Mouse (Mus musculus) liver, embryonic 13.5 days (tissue): ENCODE data around the gene Actb. TPM values are rescaled to one million over a fixed set of nuclear protein-coding genes. Genes with fewer than 3 reads are reported as not detected.

Experiments used
- ATAC-seq: fragments of 200-750 bp; cut with Nextera tagmentation; 2 replicates; pipeline ENCODE4 v1.8.0; 2017; ENCODE audit warnings: low read depth, mild to moderate bottlenecking, moderate number of reproducible peaks, moderate library complexity
- DNase-seq: peaks from one replicate; pipeline ENCODE4 v3.0.0; 2022
- H3K27ac ChIP-seq: fragments of 300-500 bp; sonication (generic); 2 replicates; pipeline ENCODE4 v1.5.1; 2015; ENCODE audit warnings: moderate library complexity, mild to moderate bottlenecking, inconsistent platforms
- H3K27me3 ChIP-seq: fragments of 300-500 bp; sonication (generic); 2 replicates; pipeline ENCODE4 v1.6.1; 2015; ENCODE audit warnings: mild to moderate bottlenecking, inconsistent platforms
- H3K36me3 ChIP-seq: fragments of 300-500 bp; sonication (generic); 2 replicates; pipeline ENCODE4 v1.6.1; 2015; ENCODE audit warnings: mild to moderate bottlenecking, inconsistent platforms
- H3K4me1 ChIP-seq: fragments of 300-500 bp; sonication (generic); replicated peaks from 2 replicates; pipeline ENCODE4 v1.6.1; 2015; ENCODE audit warnings: inconsistent platforms
- H3K4me2 ChIP-seq: fragments of 300-500 bp; sonication (generic); 2 replicates; pipeline ENCODE4 v1.6.1; 2015; ENCODE audit warnings: inconsistent platforms, mild to moderate bottlenecking, moderate library complexity
- H3K4me3 ChIP-seq: fragments of 300-500 bp; sonication (generic); replicated peaks from 2 replicates; pipeline ENCODE4 v1.5.1; 2015; ENCODE audit warnings: mild to moderate bottlenecking, inconsistent platforms
- H3K9ac ChIP-seq: fragments of 300-500 bp; sonication (generic); 2 replicates; pipeline ENCODE4 v1.6.1; 2015; ENCODE audit warnings: mild to moderate bottlenecking, inconsistent platforms
- H3K9me3 ChIP-seq: fragments of 300-500 bp; sonication (generic); replicated peaks from 2 replicates; pipeline ENCODE4 v1.6.1; 2016; ENCODE audit warnings: inconsistent platforms
- WGBS: fragments of 180-500 bp; shearing (Covaris S2); methylation state at CpG from one replicate; pipeline ENCODE4 v1.1.7; 2015; ENCODE audit not compliant: insufficient replicate concordance; 5-methylcytosine and 5-hydroxymethylcytosine counted together
- polyA plus RNA-seq: library from polyadenylated mRNA; unstranded; fragments of >200 nt; fragmentation: Nextera tagmentation; extraction: Ambion mirVana; gene quantifications from 2 replicates; pipeline ENCODE4 v1.2.1, GENCODE M21; 2015

Gene Actb
- polyA plus RNA-seq, 1 experiment from 2014 or later = 8,250 TPM

DNA sequence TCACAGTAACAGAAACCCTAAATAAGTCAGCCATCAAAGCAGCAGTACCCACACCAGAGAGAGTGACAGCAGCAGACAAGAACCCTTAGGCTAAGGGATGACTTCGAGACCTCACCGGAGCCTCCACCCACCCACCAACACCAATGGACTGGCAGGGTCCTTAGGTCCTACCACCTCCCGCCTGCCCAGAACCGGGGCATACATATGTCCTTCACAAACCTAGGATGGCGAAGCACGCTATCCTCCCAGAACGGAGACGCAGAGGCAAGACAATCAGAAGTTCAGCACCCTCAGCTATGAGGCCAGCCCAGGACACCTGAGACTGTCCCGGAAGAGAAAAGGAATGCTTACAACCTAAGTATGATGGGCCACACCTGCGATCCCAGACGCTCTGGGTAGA, 24.1 kb downstream of the Actb start:
- no peak for ATAC-seq
- WGBS = 88% methylated on average over 11 of the region's 11 CpGs

DNA sequence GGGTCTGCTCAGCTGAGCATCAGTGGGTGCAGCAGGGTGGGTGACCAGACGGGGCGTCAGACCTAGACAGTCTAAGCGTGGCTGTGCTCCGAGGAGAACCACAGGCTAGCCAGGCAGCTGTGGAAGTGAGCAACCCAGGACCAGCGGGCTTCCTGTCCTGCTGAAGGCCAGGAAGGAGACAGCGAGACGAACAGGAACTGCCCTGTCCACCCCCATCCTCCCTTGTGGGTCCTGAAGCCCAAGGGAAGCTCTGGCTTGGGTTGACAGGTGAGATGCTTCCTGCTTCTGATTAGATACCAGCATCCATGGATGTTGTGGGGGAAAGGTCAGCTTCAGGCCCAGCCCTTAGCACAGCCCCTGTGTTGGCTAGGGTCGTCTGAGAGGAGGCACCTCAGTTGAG, 24.6 kb downstream of the Actb start:
- Histone ChIP-seq H3K27me3 (no peaks in the 10 kb centered on the region), H3K4me1 (peaks cover 34% of the 10 kb centered on the region), H3K27ac (peak overlapping the region; percentile 13; the same call in 1 of the 2 replicates), H3K36me3 (peaks cover 47% of the 10 kb centered on the region), H3K9ac (no peak overlapping the region), H3K4me2 (no peak overlapping the region), H3K4me3 (no peak overlapping the region), H3K9me3 (no peaks in the 10 kb centered on the region)
- no peak for ATAC-seq
- no peak for DNase-seq
- WGBS = 47% methylated on average over 8 of the region's 8 CpGs

More for the DNA sequence above, 24.1 kb downstream of the Actb start:
- H3K4me3 ChIP-seq = no peak overlapping the region
- H3K27me3 ChIP-seq = no peaks in the 10 kb centered on the region
- DNase-seq = no peak
- no peak overlapping the region for H3K4me2 ChIP-seq
- no peak overlapping the region for H3K27ac ChIP-seq
- H3K9ac ChIP-seq = no peak overlapping the region
- no peaks in the 10 kb centered on the region for H3K9me3 ChIP-seq
- peaks cover 50% of the 10 kb centered on the region for H3K36me3 ChIP-seq
- peaks cover 30% of the 10 kb centered on the region for H3K4me1 ChIP-seq

DNA sequence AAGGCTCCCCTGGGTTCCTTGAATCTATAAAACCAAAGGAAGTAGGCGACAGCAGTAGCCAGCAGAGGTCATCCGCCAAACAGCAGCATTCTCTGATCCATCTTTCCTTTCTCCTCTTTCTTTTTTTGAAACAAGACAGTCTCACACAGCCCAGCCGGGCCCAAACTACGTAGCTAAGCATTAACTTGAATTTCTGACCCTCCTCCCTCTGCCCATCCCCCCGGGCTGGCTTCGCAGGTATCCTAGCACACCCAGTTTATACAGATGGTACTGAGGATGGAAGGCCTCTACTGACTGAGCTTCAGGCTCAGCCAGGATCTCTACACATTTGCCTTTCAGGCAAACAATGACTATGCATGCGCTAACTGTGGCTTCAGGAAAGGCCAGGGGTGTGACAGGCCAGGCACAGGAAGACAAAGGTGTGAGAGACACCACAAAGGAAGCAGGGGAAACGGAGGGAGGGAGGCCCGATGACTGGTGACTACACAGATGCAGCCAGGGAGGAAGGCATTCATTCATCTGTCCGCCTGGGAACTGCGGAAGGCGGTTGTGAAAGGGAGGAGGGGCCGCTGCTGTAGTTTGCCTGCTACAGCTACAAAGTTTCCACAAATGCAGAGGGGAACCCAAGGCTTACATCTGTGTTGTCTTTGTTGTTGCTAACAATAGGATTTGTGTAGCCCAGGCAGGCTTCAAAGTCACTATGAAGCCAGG, 25.6 kb downstream of the Actb start:
- H3K4me1 ChIP-seq = peaks cover 34% of the 10 kb centered on the region
- H3K9ac ChIP-seq = no peak overlapping the region
- no peaks in the 10 kb centered on the region for H3K9me3 ChIP-seq
- WGBS = 34% methylated on average over 13 of the region's 13 CpGs
- peaks cover 42% of the 10 kb centered on the region for H3K36me3 ChIP-seq
- no peak overlapping the region for H3K4me3 ChIP-seq
- no peak for ATAC-seq
- DNase-seq = no peak
- no peak overlapping the region for H3K4me2 ChIP-seq
- H3K27ac ChIP-seq = peak overlapping the region; percentile 13; the same call in 1 of the 2 replicates
- no peaks in the 10 kb centered on the region for H3K27me3 ChIP-seq

DNA sequence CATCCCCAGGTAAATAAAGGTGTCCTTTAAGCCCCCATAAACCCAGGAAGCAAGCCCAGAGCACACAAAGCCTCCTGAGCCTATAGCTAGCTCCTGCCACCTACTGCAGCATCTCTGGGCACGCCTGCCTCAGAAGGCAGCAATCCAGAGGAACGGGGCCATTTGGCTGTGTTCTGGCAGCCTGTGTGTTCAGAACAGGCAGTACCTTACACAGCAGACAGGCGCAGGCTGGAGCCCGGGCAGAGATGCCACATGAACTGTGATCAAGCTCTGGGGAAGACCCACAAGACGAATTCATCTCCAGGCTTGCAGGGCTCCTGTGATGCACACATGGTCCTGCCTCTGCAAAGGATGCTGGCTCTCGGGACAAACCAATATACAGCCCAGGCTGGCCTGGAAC, 26.3 kb downstream of the Actb start:
- H3K4me2 ChIP-seq = no peak overlapping the region
- no peak overlapping the region for H3K4me3 ChIP-seq
- H3K27ac ChIP-seq = no peak overlapping the region; the same call in 1 of the 2 replicates
- DNase-seq (no peak), ATAC-seq (no peak)
- H3K36me3 ChIP-seq = peaks cover 39% of the 10 kb centered on the region
- H3K9ac ChIP-seq = no peak overlapping the region
- H3K9me3 ChIP-seq = no peaks in the 10 kb centered on the region
- WGBS = 69% methylated on average over 6 of the region's 6 CpGs
- peaks cover 34% of the 10 kb centered on the region for H3K4me1 ChIP-seq
- no peaks in the 10 kb centered on the region for H3K27me3 ChIP-seq

DNA sequence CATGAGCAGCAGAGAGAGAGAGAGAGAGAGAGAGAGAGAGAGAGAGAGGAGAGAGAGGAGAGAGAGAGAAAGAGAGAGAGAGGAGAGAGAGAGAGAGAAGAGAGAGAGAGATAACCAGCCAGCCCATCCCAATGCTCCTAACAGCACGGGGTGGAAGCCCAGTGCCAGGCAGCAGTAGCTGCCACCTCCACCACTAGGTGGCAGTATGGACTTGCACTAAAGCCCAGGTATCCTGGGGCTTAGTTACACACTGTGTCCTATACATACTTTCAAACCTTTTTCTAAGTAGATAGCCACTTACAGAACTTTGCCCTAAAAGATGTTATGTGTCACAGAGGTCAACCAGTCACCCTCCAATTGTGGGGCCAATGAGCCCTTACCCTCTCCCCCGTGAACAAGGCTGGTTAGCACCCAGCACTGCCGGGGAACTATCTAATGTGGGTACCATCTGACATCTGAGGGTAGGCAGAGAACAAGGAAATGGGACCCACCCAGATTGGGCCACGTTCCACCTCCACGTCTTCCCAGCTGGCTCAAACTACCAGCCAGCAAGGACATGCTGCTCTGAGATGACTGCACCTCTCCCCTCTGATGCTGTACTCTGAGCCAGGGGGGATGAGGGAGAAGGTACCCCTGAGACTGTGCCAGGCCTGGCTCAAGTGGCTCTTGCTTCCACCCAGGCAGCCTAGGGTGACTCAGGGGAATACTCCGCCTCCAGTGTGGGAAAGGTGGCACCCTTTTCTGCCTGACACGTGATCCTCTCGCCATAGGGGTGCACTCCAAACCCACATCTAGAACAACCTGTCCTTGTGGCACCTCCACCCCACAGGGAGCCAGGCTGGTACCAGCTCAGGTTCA, 27.0 kb downstream of the Actb start:
- 51% methylated on average over 8 of the region's 8 CpGs for WGBS
- H3K27me3 ChIP-seq = no peaks in the 10 kb centered on the region
- H3K9ac ChIP-seq = no peak overlapping the region
- H3K9me3 ChIP-seq = no peaks in the 10 kb centered on the region
- H3K4me1 ChIP-seq = peaks cover 34% of the 10 kb centered on the region
- H3K4me3 ChIP-seq = no peak overlapping the region
- H3K4me2 ChIP-seq = no peak overlapping the region
- H3K36me3 ChIP-seq = peaks cover 33% of the 10 kb centered on the region
- DNase-seq (peak; percentile 78), ATAC-seq (peak; percentile 78)
- no peak overlapping the region for H3K27ac ChIP-seq

DNA sequence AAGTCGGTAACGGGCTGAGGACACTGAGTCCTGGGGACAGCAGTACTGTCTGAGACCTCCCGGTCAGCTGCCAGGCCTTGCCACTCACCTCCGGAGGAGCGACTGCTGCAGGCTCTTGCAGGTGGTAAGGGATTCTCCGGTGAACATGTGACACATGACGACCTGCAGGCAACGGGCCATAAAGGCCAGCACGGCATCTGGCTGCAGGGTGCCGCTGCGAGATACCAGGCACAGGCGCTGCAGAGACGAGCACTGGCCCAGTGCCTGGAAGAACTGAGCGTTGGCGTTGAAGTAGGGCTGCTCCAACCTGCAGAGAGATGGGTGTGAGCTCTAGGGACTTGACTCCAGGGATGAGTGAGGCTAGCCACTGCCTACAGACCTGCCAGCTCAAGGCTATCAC, 28.0 kb downstream of the Actb start:
- 87% methylated on average over 15 of the region's 15 CpGs for WGBS
- peaks cover 29% of the 10 kb centered on the region for H3K36me3 ChIP-seq
- ATAC-seq (no peak), DNase-seq (no peak)
- H3K27ac ChIP-seq = no peak overlapping the region
- no peaks in the 10 kb centered on the region for H3K9me3 ChIP-seq
- no peak overlapping the region for H3K9ac ChIP-seq
- no peak overlapping the region for H3K4me2 ChIP-seq
- H3K4me3 ChIP-seq = no peak overlapping the region
- no peaks in the 10 kb centered on the region for H3K27me3 ChIP-seq
- peaks cover 34% of the 10 kb centered on the region for H3K4me1 ChIP-seq

DNA sequence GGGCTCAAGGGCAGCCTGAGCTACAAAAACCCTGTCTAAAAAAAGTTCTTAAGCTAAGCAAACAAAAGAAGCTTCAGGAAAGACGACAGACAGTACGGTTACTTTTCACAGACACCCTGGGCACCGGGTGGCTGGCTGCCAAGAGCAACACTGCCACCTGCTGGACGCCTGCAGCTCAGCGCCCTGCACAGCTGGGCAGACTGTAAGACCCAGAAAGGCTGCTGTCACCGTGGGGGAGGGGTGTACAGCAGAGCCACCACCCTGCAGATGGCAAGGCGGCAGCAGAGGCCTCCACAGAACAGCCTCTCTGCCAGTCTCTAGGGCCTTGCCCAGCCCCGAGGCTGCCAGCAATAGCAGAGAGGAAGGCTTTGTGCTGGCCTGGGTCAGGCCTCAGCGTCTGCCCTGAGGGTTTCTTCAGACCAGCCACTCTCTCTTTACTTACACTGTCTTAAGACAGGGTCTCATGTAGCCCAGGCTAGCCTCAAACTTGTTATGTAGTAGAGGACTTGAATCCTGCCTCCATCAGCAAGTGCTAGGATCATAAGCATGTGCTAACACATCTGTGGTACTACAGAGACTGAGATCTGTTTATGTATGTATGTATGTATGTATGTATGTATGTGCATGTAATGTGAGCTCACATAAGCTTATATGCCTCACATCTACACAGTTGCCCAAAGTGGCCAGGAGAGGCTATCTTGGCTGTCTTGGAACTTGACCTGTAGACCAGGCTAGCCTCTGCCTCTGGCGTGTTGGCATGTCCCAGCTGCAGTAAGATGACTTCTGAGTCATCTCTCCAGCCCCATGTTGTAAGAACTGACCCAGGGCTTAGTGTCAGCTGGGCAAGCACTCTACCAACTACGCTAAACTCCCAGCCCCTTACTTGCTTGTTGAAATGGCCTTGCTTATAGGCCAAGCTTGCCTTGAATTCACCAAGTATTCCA, 28.9 kb downstream of the Actb start:
- Histone ChIP-seq H3K4me3 (no peak overlapping the region), H3K9me3 (no peaks in the 10 kb centered on the region), H3K36me3 (peaks cover 31% of the 10 kb centered on the region), H3K4me2 (no peak overlapping the region), H3K9ac (no peak overlapping the region), H3K27ac (no peak overlapping the region), H3K27me3 (no peaks in the 10 kb centered on the region), H3K4me1 (peaks cover 34% of the 10 kb centered on the region)
- WGBS = 27% methylated on average over 11 of the region's 11 CpGs
- DNase-seq (peak; percentile 66), ATAC-seq (peak; percentile 43)

DNA sequence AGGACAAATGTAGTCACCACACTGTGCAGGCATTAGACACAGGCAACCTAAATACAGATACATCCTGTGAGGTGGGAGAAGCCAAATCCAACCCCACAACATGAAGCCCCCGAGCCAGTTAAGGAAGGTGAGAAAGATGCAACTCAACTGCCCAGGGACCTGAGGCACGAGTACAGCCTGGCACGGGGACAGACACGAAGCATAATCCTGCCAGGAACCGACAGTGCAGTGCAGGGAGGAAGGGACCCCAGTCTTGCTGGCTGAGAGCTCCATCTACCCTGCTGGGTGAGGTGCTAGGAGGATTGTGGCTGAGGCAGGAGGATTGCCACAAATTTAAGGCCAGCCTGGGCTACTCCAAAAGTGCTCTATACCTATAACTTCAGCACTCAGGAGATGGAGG, 29.7 kb downstream of the Actb start:
- ATAC-seq (no peak), DNase-seq (no peak)
- 85% methylated on average over 5 of the region's 5 CpGs for WGBS
- Histone ChIP-seq H3K4me1 (peaks cover 32% of the 10 kb centered on the region), H3K27me3 (no peaks in the 10 kb centered on the region), H3K9ac (no peak overlapping the region), H3K36me3 (peaks cover 34% of the 10 kb centered on the region), H3K4me3 (no peak overlapping the region), H3K27ac (no peak overlapping the region), H3K4me2 (no peak overlapping the region), H3K9me3 (no peaks in the 10 kb centered on the region)

DNA sequence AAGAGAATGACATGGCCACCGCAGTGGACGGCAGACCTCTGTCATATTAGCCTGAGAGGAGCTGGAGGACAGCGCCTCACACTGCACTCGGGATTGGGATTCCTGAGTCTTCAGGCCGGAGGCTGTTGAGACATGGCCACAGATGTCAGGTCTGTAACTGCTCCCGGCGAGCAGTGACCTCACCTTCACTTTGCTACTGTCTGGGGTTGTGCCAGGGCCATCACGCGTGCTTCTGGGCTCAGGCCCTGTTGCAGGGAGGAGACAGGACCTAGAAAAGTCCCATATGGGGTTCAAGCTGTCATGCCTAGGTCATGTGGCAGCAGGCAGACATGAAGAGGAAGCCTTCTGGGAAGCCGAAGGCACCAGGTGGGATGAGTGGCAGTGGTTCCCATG, 31.0 kb downstream of the Actb start:
- Histone ChIP-seq H3K27ac (no peak overlapping the region), H3K9ac (no peak overlapping the region), H3K36me3 (peaks cover 36% of the 10 kb centered on the region), H3K9me3 (no peaks in the 10 kb centered on the region), H3K4me3 (no peak overlapping the region), H3K4me1 (peaks cover 18% of the 10 kb centered on the region), H3K27me3 (no peaks in the 10 kb centered on the region), H3K4me2 (no peak overlapping the region)
- 86% methylated on average over 10 of the region's 10 CpGs for WGBS
- ATAC-seq (no peak), DNase-seq (no peak)

DNA sequence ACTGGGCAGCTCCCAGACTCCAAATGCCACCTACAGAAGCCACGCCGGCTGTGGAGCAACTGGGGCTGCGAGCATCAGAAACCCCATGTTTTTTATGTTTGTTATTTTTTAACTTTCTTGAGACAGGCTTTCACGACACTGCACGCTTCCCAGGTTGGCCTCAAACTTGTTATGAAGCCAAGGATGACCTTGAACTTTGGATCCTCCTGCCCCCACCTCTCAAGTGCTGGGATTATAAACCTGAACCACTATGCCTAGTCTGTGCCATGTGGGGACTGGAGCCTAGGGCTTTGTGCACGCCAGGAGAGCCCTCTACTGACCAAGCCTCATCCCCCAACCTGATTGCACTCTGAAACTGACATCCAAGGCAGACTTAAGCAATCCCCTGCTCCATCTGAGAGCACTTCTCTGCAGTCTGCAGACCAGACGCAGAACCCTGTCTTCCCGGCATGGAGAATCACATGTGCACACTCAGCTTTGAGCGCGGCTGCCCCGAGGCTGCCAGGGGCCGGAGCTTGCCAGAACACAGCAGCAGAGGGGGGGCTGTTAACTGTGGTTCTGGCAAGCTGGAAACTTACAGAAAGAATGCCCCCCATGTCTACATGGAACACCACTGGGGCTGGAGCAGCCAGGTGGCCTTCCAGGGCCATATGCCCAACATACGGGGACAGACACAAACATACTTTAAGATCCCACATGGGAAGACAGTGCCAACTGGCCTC, 31.6 kb downstream of the Actb start:
- H3K4me2 ChIP-seq = no peak overlapping the region
- DNase-seq (no peak), ATAC-seq (no peak)
- no peak overlapping the region for H3K9ac ChIP-seq
- H3K4me3 ChIP-seq = no peak overlapping the region
- H3K9me3 ChIP-seq = no peaks in the 10 kb centered on the region
- whole genome bisulfite sequencing = 84% methylated on average over 13 of the region's 13 CpGs
- no peak overlapping the region for H3K27ac ChIP-seq
- no peaks in the 10 kb centered on the region for H3K27me3 ChIP-seq
- H3K4me1 ChIP-seq = peaks cover 13% of the 10 kb centered on the region
- peaks cover 36% of the 10 kb centered on the region for H3K36me3 ChIP-seq
